Mouse (Mus musculus): ENCODE measurements around the gene Mypn.

Mypn gene

GRCm38 (mm10) chr10:63153563-63153962 is 50.2 kb downstream of the Mypn start:
- DNase-seq = peak; percentile 57 to 73

- no peak for DNase-seq
These were observed 51.4 kb downstream of the Mypn start for GRCm38 (mm10) chr10:63152358-63152757.

GRCm38 (mm10) chr10:63142660-63143059 is 61.1 kb downstream of the Mypn start:
- no peak for DNase-seq

- DNase-seq = no peak
These were observed 67.3 kb downstream of the Mypn start for GRCm38 (mm10) chr10:63136436-63136835.

- DNase-seq = no peak
These were observed 68.1 kb downstream of the Mypn start for GRCm38 (mm10) chr10:63135680-63136079.

GRCm38 (mm10) chr10:63133326-63133725 is 70.4 kb downstream of the Mypn start:
- no peak for DNase-seq

- no peak for DNase-seq
These were observed 71.4 kb downstream of the Mypn start for GRCm38 (mm10) chr10:63132356-63132755.

GRCm38 (mm10) chr10:63130500-63130899 is 73.3 kb downstream of the Mypn start:
- DNase-seq = no peak

- DNase-seq = peak in 1 of 2 experiments; percentile 7
These were observed 75.5 kb downstream of the Mypn start for GRCm38 (mm10) chr10:63128256-63128655.

- DNase-seq = no peak
These were observed 76.6 kb downstream of the Mypn start for GRCm38 (mm10) chr10:63127156-63127555.

GRCm38 (mm10) chr10:63126116-63126515 is 77.6 kb downstream of the Mypn start:
- DNase-seq = no peak

- DNase-seq = no peak
These were observed 78.4 kb downstream of the Mypn start for GRCm38 (mm10) chr10:63125343-63125742.

GRCm38 (mm10) chr10:63124016-63124415 is 79.7 kb downstream of the Mypn start:
- no peak for DNase-seq

GRCm38 (mm10) chr10:63123141-63123540 is 80.6 kb downstream of the Mypn start:
- no peak for DNase-seq

GRCm38 (mm10) chr10:63122516-63122915 is 81.2 kb downstream of the Mypn start:
- peak; percentile 23 to 27 for DNase-seq

GRCm38 (mm10) chr10:63121961-63122360 is 81.8 kb downstream of the Mypn start:
- DNase-seq = no peak

- no peak for DNase-seq
These were observed 83.8 kb downstream of the Mypn start for GRCm38 (mm10) chr10:63119916-63120315.

- DNase-seq = no peak
These were observed 86.2 kb downstream of the Mypn start for GRCm38 (mm10) chr10:63117583-63117982.

GRCm38 (mm10) chr10:63116376-63116775 is 87.4 kb downstream of the Mypn start:
- DNase-seq = no peak

GRCm38 (mm10) chr10:63115881-63116280 is 87.9 kb downstream of the Mypn start:
- no peak for DNase-seq

- DNase-seq = no peak
These were observed 89.9 kb downstream of the Mypn start for GRCm38 (mm10) chr10:63113716-63114360.

- DNase-seq = no peak
These were observed 90.6 kb downstream of the Mypn start for GRCm38 (mm10) chr10:63113027-63113604.

- DNase-seq = no peak
These were observed 103.1 kb downstream of the Mypn start for GRCm38 (mm10) chr10:63100657-63101056.

- DNase-seq = no peak
These were observed 103.7 kb downstream of the Mypn start for GRCm38 (mm10) chr10:63099941-63100562.

Data from lung, adult 18-20 months (tissue).